Mouse (Mus musculus) heart, postnatal 0 days (tissue): ENCODE measurements around the gene Cic.

Experiments
- CTCF ChIP-seq: IDR thresholded peaks from 2 replicates; pipeline ENCODE4 v1.5.1; 2016; ENCODE audit warnings: antibody characterized with exemption, control low read depth, low read depth
- EP300 ChIP-seq: IDR thresholded peaks from 2 replicates; pipeline ENCODE4 v1.6.1; 2016; ENCODE audit warnings: antibody characterized with exemption, low read depth

DNA sequence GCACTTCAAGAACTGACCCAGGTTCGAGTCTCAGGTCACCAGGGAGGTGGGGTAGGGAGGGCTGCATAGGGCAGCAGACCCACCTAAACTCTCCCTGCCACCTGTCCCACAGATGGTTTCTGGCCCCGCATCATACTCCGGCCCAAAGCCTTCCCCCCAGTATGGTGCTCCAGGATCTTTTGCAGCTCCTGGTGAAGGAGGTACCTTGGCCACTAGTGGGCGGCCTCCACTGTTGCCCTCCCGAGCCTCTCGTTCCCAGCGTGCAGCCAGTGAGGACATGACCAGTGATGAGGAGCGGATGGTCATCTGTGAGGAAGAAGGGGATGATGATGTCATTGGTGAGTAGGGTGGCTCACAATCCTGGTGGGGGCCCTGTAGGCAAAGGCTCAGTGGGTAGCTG, 19.5 kb downstream of the Cic start:
- TF ChIP-seq CTCF: peak; percentile 29; the same call in 1 of the 2 replicates
- TF ChIP-seq EP300: no peak
